Mouse (Mus musculus): ENCODE measurements at regions not wholly inside any gene's neighbourhood (a gene's known extent, or its start where the extent isn't known, plus 50 kb on each side); places are given as distances from the start of the nearest gene placed in this dataset.

- Histone ChIP-seq H3K4me3 (ENCODE audit: low read length) (no peak overlapping the region), H3K36me3 (ENCODE audit: control insufficient read depth, insufficient read depth, low read length) (no peaks in the 10 kb centered on the region), H3K9ac (ENCODE audit: low read length) (no peak overlapping the region), H3K4me2 (ENCODE audit: low read depth, low read length) (no peak overlapping the region), H3K27ac (ENCODE audit: low read length) (0 out of 2 replicates have a peak overlapping the region, but pooled peaks have one; percentile 9), H3K4me1 (replicated peaks; ENCODE audit: control insufficient read depth, insufficient read depth, low read length) (peaks cover 12% of the 10 kb centered on the region), H3K27me3 (ENCODE audit: control insufficient read depth, insufficient read depth, low read depth, low read length) (no peaks in the 10 kb centered on the region), H3K9me3 (ENCODE audit: control insufficient read depth, low read length) (no peaks in the 10 kb centered on the region)
- no peak for ATAC-seq (ENCODE audit: low read depth)
- 46% methylated on average over 10 of the region's 10 CpGs for WGBS
Observed at GRCm38 (mm10) chr15:63675491-63676036, 169.4 kb downstream of the Gsdmc2 start.

GRCm38 (mm10) chr15:63674404-63674803 is 170.6 kb downstream of the Gsdmc2 start:
- Histone ChIP-seq H3K4me2 (ENCODE audit: low read depth, low read length) (no peak overlapping the region), H3K27me3 (ENCODE audit: control insufficient read depth, insufficient read depth, low read depth, low read length) (no peaks in the 10 kb centered on the region), H3K4me1 (replicated peaks; ENCODE audit: control insufficient read depth, insufficient read depth, low read length) (peaks cover 9% of the 10 kb centered on the region; the same call in 1 of the 2 replicates), H3K4me3 (ENCODE audit: low read length) (no peak overlapping the region), H3K9ac (ENCODE audit: low read length) (no peak overlapping the region), H3K9me3 (ENCODE audit: control insufficient read depth, low read length) (no peaks in the 10 kb centered on the region), H3K36me3 (ENCODE audit: control insufficient read depth, insufficient read depth, low read length) (no peaks in the 10 kb centered on the region), H3K27ac (ENCODE audit: low read length) (no peak overlapping the region)
- ATAC-seq (ENCODE audit: low read depth), result no peak
- WGBS, result 95% methylated on average over 5 of the region's 5 CpGs

GRCm38 (mm10) chr15:63671081-63671480 is 173.9 kb downstream of the Gsdmc2 start:
- Histone ChIP-seq H3K27ac (ENCODE audit: low read length) (no peak overlapping the region), H3K4me2 (ENCODE audit: low read depth, low read length) (no peak overlapping the region), H3K27me3 (ENCODE audit: control insufficient read depth, insufficient read depth, low read depth, low read length) (no peaks in the 10 kb centered on the region), H3K9ac (ENCODE audit: low read length) (no peak overlapping the region), H3K36me3 (ENCODE audit: control insufficient read depth, insufficient read depth, low read length) (no peaks in the 10 kb centered on the region), H3K4me1 (replicated peaks; ENCODE audit: control insufficient read depth, insufficient read depth, low read length) (0 out of 2 replicates have a peak, but pooled peaks cover 4% of the 10 kb centered on the region), H3K9me3 (ENCODE audit: control insufficient read depth, low read length) (no peaks in the 10 kb centered on the region), H3K4me3 (ENCODE audit: low read length) (no peak overlapping the region)
- ATAC-seq (ENCODE audit: low read depth), result no peak
- 52% methylated on average over 11 of the region's 11 CpGs for WGBS

GRCm38 (mm10) chr15:63670561-63670960 is 174.4 kb downstream of the Gsdmc2 start:
- WGBS, result 67% methylated on average over 1 of the region's 1 CpGs
- H3K36me3 ChIP-seq (ENCODE audit: control insufficient read depth, insufficient read depth, low read length), result no peaks in the 10 kb centered on the region

GRCm38 (mm10) chr15:63667536-63667935 is 177.4 kb downstream of the Gsdmc2 start:
- Histone ChIP-seq H3K4me1 (replicated peaks; ENCODE audit: control insufficient read depth, insufficient read depth, low read length) (peaks cover 4% of the 10 kb centered on the region; the same call in 1 of the 2 replicates), H3K27ac (ENCODE audit: low read length) (no peak overlapping the region), H3K9ac (ENCODE audit: low read length) (no peak overlapping the region), H3K36me3 (ENCODE audit: control insufficient read depth, insufficient read depth, low read length) (no peaks in the 10 kb centered on the region), H3K4me3 (ENCODE audit: low read length) (no peak overlapping the region), H3K27me3 (ENCODE audit: control insufficient read depth, insufficient read depth, low read depth, low read length) (no peaks in the 10 kb centered on the region), H3K9me3 (ENCODE audit: control insufficient read depth, low read length) (no peaks in the 10 kb centered on the region), H3K4me2 (ENCODE audit: low read depth, low read length) (no peak overlapping the region)
- 77% methylated on average over 5 of the region's 5 CpGs for WGBS
- ATAC-seq (ENCODE audit: low read depth), result no peak

More at GRCm38 (mm10) chr15:63670561-63670960, 174.4 kb downstream of the Gsdmc2 start:
- H3K9me3 ChIP-seq (ENCODE audit: control insufficient read depth, low read length), result no peaks in the 10 kb centered on the region
- H3K4me3 ChIP-seq (ENCODE audit: low read length), result no peak overlapping the region
- no peak overlapping the region for H3K27ac ChIP-seq (ENCODE audit: low read length)
- 0 out of 2 replicates have a peak, but pooled peaks cover 2% of the 10 kb centered on the region for H3K4me1 ChIP-seq (replicated peaks; ENCODE audit: control insufficient read depth, insufficient read depth, low read length)
- H3K27me3 ChIP-seq (ENCODE audit: control insufficient read depth, insufficient read depth, low read depth, low read length), result no peaks in the 10 kb centered on the region
- H3K4me2 ChIP-seq (ENCODE audit: low read depth, low read length), result no peak overlapping the region
- ATAC-seq (ENCODE audit: low read depth), result no peak
- no peak overlapping the region for H3K9ac ChIP-seq (ENCODE audit: low read length)

GRCm38 (mm10) chr15:63665517-63665916 is 179.5 kb downstream of the Gsdmc2 start:
- peaks cover 4% of the 10 kb centered on the region; the same call in 1 of the 2 replicates for H3K4me1 ChIP-seq (replicated peaks; ENCODE audit: control insufficient read depth, insufficient read depth, low read length)
- H3K9ac ChIP-seq (ENCODE audit: low read length), result no peak overlapping the region
- ATAC-seq (ENCODE audit: low read depth), result 0 out of 2 replicates have a peak, but pooled peaks have one; percentile 12
- no peak overlapping the region for H3K27ac ChIP-seq (ENCODE audit: low read length)
- no peaks in the 10 kb centered on the region for H3K27me3 ChIP-seq (ENCODE audit: control insufficient read depth, insufficient read depth, low read depth, low read length)
- H3K4me3 ChIP-seq (ENCODE audit: low read length), result no peak overlapping the region
- H3K9me3 ChIP-seq (ENCODE audit: control insufficient read depth, low read length), result no peaks in the 10 kb centered on the region
- 67% methylated on average over 4 of the region's 4 CpGs for WGBS
- H3K36me3 ChIP-seq (ENCODE audit: control insufficient read depth, insufficient read depth, low read length), result no peaks in the 10 kb centered on the region
- H3K4me2 ChIP-seq (ENCODE audit: low read depth, low read length), result no peak overlapping the region

- H3K27ac ChIP-seq (ENCODE audit: low read length), result no peak overlapping the region
- ATAC-seq (ENCODE audit: low read depth), result peak; percentile 89
- WGBS, result 45% methylated on average over 2 of the region's 2 CpGs
Observed at GRCm38 (mm10) chr15:63664877-63665276, 180.1 kb downstream of the Gsdmc2 start.

GRCm38 (mm10) chr15:63662183-63662582 is 182.8 kb downstream of the Gsdmc2 start:
- H3K9ac ChIP-seq (ENCODE audit: low read length), result no peak overlapping the region
- no peak overlapping the region for H3K4me2 ChIP-seq (ENCODE audit: low read depth, low read length)
- 71% methylated on average over 3 of the region's 3 CpGs for WGBS
- no peak overlapping the region for H3K27ac ChIP-seq (ENCODE audit: low read length)
- no peaks in the 10 kb centered on the region for H3K9me3 ChIP-seq (ENCODE audit: control insufficient read depth, low read length)
- no peaks in the 10 kb centered on the region for H3K36me3 ChIP-seq (ENCODE audit: control insufficient read depth, insufficient read depth, low read length)
- no peaks in the 10 kb centered on the region for H3K27me3 ChIP-seq (ENCODE audit: control insufficient read depth, insufficient read depth, low read depth, low read length)
- ATAC-seq (ENCODE audit: low read depth), result no peak
- H3K4me3 ChIP-seq (ENCODE audit: low read length), result no peak overlapping the region
- H3K4me1 ChIP-seq (replicated peaks; ENCODE audit: control insufficient read depth, insufficient read depth, low read length), result peaks cover 10% of the 10 kb centered on the region; the same call in 1 of the 2 replicates

More at GRCm38 (mm10) chr15:63664877-63665276, 180.1 kb downstream of the Gsdmc2 start:
- Histone ChIP-seq H3K36me3 (ENCODE audit: control insufficient read depth, insufficient read depth, low read length) (no peaks in the 10 kb centered on the region), H3K4me3 (ENCODE audit: low read length) (no peak overlapping the region), H3K27me3 (ENCODE audit: control insufficient read depth, insufficient read depth, low read depth, low read length) (no peaks in the 10 kb centered on the region), H3K9me3 (ENCODE audit: control insufficient read depth, low read length) (no peaks in the 10 kb centered on the region), H3K4me2 (ENCODE audit: low read depth, low read length) (no peak overlapping the region), H3K9ac (ENCODE audit: low read length) (no peak overlapping the region), H3K4me1 (replicated peaks; ENCODE audit: control insufficient read depth, insufficient read depth, low read length) (peaks cover 4% of the 10 kb centered on the region; the same call in 1 of the 2 replicates)

GRCm38 (mm10) chr15:63658031-63658521 is 186.9 kb downstream of the Gsdmc2 start:
- Histone ChIP-seq H3K27ac (ENCODE audit: low read length) (no peak overlapping the region), H3K4me2 (ENCODE audit: low read depth, low read length) (no peak overlapping the region), H3K4me1 (replicated peaks; ENCODE audit: control insufficient read depth, insufficient read depth, low read length) (peaks cover 6% of the 10 kb centered on the region; the same call in 1 of the 2 replicates), H3K9ac (ENCODE audit: low read length) (no peak overlapping the region), H3K27me3 (ENCODE audit: control insufficient read depth, insufficient read depth, low read depth, low read length) (no peaks in the 10 kb centered on the region), H3K9me3 (ENCODE audit: control insufficient read depth, low read length) (no peaks in the 10 kb centered on the region), H3K36me3 (ENCODE audit: control insufficient read depth, insufficient read depth, low read length) (no peaks in the 10 kb centered on the region), H3K4me3 (ENCODE audit: low read length) (no peak overlapping the region)
- WGBS, result 46% methylated on average over 9 of the region's 9 CpGs
- ATAC-seq (ENCODE audit: low read depth), result no peak; the same call in 1 of the 2 replicates

All from lung, embryonic 16.5 days (tissue).